Mouse (Mus musculus): ENCODE data around the gene Ms4a3. TPM values are rescaled to one million over a fixed set of nuclear protein-coding genes. Genes with fewer than 3 reads are reported as not detected.
A peak's percentile ranks its signal among the peaks of the same experiment; 100 is the strongest.

Ms4a3 gene
- total and polyA plus RNA-seq, 3 experiments, result not detected

DNA sequence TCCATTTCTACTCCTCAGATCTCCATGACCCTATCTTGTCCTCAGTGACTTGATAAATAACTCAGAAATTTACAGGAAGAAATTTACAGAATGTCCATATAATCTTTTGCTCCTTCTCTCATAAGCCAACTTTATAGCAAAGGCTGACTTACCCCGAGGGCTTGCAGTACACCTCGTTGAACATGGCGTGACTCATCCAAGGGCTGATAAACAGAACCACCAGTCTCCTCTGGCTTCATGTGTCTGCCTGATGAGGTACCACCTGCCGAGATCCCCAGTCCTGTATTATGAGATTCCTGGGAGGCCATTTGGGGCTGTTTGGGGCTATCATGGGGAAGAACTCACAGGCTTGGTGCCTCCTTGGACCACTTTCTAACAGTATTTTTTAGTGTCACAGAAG is 1.6 kb downstream of the Ms4a3 start:
- no peaks in the 10 kb centered on the region for H3K9me3 ChIP-seq (replicated peaks)
- no peaks in the 10 kb centered on the region for H3K27me3 ChIP-seq (ENCODE audit: insufficient read depth, low read length)
- TF ChIP-seq TAL1 (conservative IDR thresholded peaks at IDR 0.05; ENCODE audit: low read depth, low read length) (no peak), CTCF (IDR thresholded peaks at IDR 0.05; ENCODE audit: low read depth, low read length) (no peak), POLR2AphosphoS5 (IDR thresholded peaks at IDR 0.05; ENCODE audit: insufficient replicate concordance, low read depth, low read length) (no peak), GATA2 (IDR thresholded peaks at IDR 0.05; ENCODE audit: borderline replicate concordance, low read depth, low read length) (no peak), GATA1 (IDR thresholded peaks at IDR 0.05; ENCODE audit: borderline replicate concordance, low read length) (no peak)
- no peak for DNase-seq (ENCODE audit: low spot score)
- no peak overlapping the region for H3K4me3 ChIP-seq (ENCODE audit: low read depth, low read length)
- peaks cover 24% of the 10 kb centered on the region for H3K4me1 ChIP-seq (ENCODE audit: insufficient read depth, low read depth, low read length)
- ATAC-seq (ENCODE audit: extremely low read depth, insufficient number of reproducible peaks, low FRiP score, poor library complexity, severe bottlenecking), result no peak
- no peaks in the 10 kb centered on the region for H3K36me3 ChIP-seq (replicated peaks)

GRCm38 (mm10) chr19:11635572-11635971 is 5.1 kb downstream of the Ms4a3 start:
- ATAC-seq (ENCODE audit: extremely low read depth, insufficient number of reproducible peaks, low FRiP score, poor library complexity, severe bottlenecking) (peak; percentile 22; the same call in 1 of the 2 replicates), DNase-seq (ENCODE audit: low spot score) (no peak)
- H3K27me3 ChIP-seq (ENCODE audit: insufficient read depth, low read length), result no peaks in the 10 kb centered on the region

GRCm38 (mm10) chr19:11634330-11634729 is 6.3 kb downstream of the Ms4a3 start:
- DNase-seq (ENCODE audit: low spot score), result no peak
- no peaks in the 10 kb centered on the region for H3K36me3 ChIP-seq (replicated peaks)
- no peak for ATAC-seq (ENCODE audit: extremely low read depth, insufficient number of reproducible peaks, low FRiP score, poor library complexity, severe bottlenecking)
- no peak for TF ChIP-seq POLR2AphosphoS5 (IDR thresholded peaks at IDR 0.05; ENCODE audit: insufficient replicate concordance, low read depth, low read length)
- no peak for TF ChIP-seq CTCF (IDR thresholded peaks at IDR 0.05; ENCODE audit: low read depth, low read length)
- TF ChIP-seq GATA1 (IDR thresholded peaks at IDR 0.05; ENCODE audit: borderline replicate concordance, low read length), result no peak
- no peak for TF ChIP-seq TAL1 (conservative IDR thresholded peaks at IDR 0.05; ENCODE audit: low read depth, low read length)
- no peak for TF ChIP-seq GATA2 (IDR thresholded peaks at IDR 0.05; ENCODE audit: borderline replicate concordance, low read depth, low read length)
- no peak overlapping the region for H3K4me3 ChIP-seq (ENCODE audit: low read depth, low read length)
- H3K27me3 ChIP-seq (ENCODE audit: insufficient read depth, low read length), result no peaks in the 10 kb centered on the region
- H3K4me1 ChIP-seq (ENCODE audit: insufficient read depth, low read depth, low read length), result peaks cover 33% of the 10 kb centered on the region
- no peaks in the 10 kb centered on the region for H3K9me3 ChIP-seq (replicated peaks)

More at GRCm38 (mm10) chr19:11635572-11635971, 5.1 kb downstream of the Ms4a3 start:
- no peak overlapping the region for H3K4me3 ChIP-seq (ENCODE audit: low read depth, low read length)
- H3K9me3 ChIP-seq (replicated peaks), result no peaks in the 10 kb centered on the region
- H3K4me1 ChIP-seq (ENCODE audit: insufficient read depth, low read depth, low read length), result peaks cover 34% of the 10 kb centered on the region
- no peak for TF ChIP-seq TAL1 (conservative IDR thresholded peaks at IDR 0.05; ENCODE audit: low read depth, low read length)
- TF ChIP-seq GATA2 (IDR thresholded peaks at IDR 0.05; ENCODE audit: borderline replicate concordance, low read depth, low read length), result no peak
- TF ChIP-seq CTCF (IDR thresholded peaks at IDR 0.05; ENCODE audit: low read depth, low read length), result no peak
- TF ChIP-seq POLR2AphosphoS5 (IDR thresholded peaks at IDR 0.05; ENCODE audit: insufficient replicate concordance, low read depth, low read length), result no peak
- TF ChIP-seq GATA1 (IDR thresholded peaks at IDR 0.05; ENCODE audit: borderline replicate concordance, low read length), result no peak
- H3K36me3 ChIP-seq (replicated peaks), result no peaks in the 10 kb centered on the region

GRCm38 (mm10) chr19:11633732-11634131 is 6.9 kb downstream of the Ms4a3 start:
- TF ChIP-seq TAL1 (conservative IDR thresholded peaks at IDR 0.05; ENCODE audit: low read depth, low read length), result no peak
- no peak for TF ChIP-seq POLR2AphosphoS5 (IDR thresholded peaks at IDR 0.05; ENCODE audit: insufficient replicate concordance, low read depth, low read length)
- TF ChIP-seq GATA1 (IDR thresholded peaks at IDR 0.05; ENCODE audit: borderline replicate concordance, low read length), result no peak
- no peak for TF ChIP-seq CTCF (IDR thresholded peaks at IDR 0.05; ENCODE audit: low read depth, low read length)
- no peak for TF ChIP-seq GATA2 (IDR thresholded peaks at IDR 0.05; ENCODE audit: borderline replicate concordance, low read depth, low read length)
- Histone ChIP-seq H3K9me3 (replicated peaks) (no peaks in the 10 kb centered on the region), H3K4me3 (ENCODE audit: low read depth, low read length) (no peak overlapping the region), H3K4me1 (ENCODE audit: insufficient read depth, low read depth, low read length) (peaks cover 29% of the 10 kb centered on the region), H3K36me3 (replicated peaks) (no peaks in the 10 kb centered on the region), H3K27me3 (ENCODE audit: insufficient read depth, low read length) (no peaks in the 10 kb centered on the region)
- DNase-seq (ENCODE audit: low spot score) (no peak), ATAC-seq (ENCODE audit: extremely low read depth, insufficient number of reproducible peaks, low FRiP score, poor library complexity, severe bottlenecking) (no peak)

GRCm38 (mm10) chr19:11625231-11625630 is 15.4 kb downstream of the Ms4a3 start:
- Histone ChIP-seq H3K27me3 (ENCODE audit: insufficient read depth, low read length) (no peaks in the 10 kb centered on the region), H3K4me1 (ENCODE audit: insufficient read depth, low read depth, low read length) (peaks cover 30% of the 10 kb centered on the region), H3K9me3 (replicated peaks) (no peaks in the 10 kb centered on the region), H3K4me3 (ENCODE audit: low read depth, low read length) (no peak overlapping the region; the same call in 1 of the 2 replicates), H3K36me3 (replicated peaks) (no peaks in the 10 kb centered on the region)
- ATAC-seq (ENCODE audit: extremely low read depth, insufficient number of reproducible peaks, low FRiP score, poor library complexity, severe bottlenecking) (no peak; the same call in 1 of the 2 replicates), DNase-seq (ENCODE audit: low spot score) (no peak)
- TF ChIP-seq GATA1 (IDR thresholded peaks at IDR 0.05; ENCODE audit: borderline replicate concordance, low read length), result no peak
- peak; percentile 53 for TF ChIP-seq TAL1 (conservative IDR thresholded peaks at IDR 0.05; ENCODE audit: low read depth, low read length)

DNA sequence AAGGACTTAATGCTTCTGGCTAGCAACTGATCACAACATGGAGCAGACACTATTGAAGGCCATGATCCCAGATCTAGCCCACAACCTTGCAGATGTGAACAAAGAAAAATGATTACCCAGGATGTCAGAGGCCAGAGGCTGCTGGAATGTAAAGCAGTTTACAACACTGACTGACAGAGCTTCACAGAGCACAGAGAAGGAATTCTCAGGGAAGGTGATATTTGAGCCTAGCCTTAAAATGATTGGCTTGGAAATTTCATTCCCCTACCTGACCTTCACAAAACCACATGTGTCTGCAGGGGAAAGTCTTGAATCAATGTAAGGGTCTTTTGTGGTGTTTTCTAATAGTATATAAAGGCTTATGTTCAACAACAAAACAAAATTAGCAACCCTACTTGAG is 15.9 kb downstream of the Ms4a3 start:
- H3K27me3 ChIP-seq (ENCODE audit: insufficient read depth, low read length), result no peaks in the 10 kb centered on the region
- ATAC-seq (ENCODE audit: extremely low read depth, insufficient number of reproducible peaks, low FRiP score, poor library complexity, severe bottlenecking), result no peak
- peaks cover 32% of the 10 kb centered on the region for H3K4me1 ChIP-seq (ENCODE audit: insufficient read depth, low read depth, low read length)
- TF ChIP-seq GATA1 (IDR thresholded peaks at IDR 0.05; ENCODE audit: borderline replicate concordance, low read length) (no peak), TAL1 (conservative IDR thresholded peaks at IDR 0.05; ENCODE audit: low read depth, low read length) (no peak), POLR2AphosphoS5 (IDR thresholded peaks at IDR 0.05; ENCODE audit: insufficient replicate concordance, low read depth, low read length) (no peak), GATA2 (IDR thresholded peaks at IDR 0.05; ENCODE audit: borderline replicate concordance, low read depth, low read length) (no peak), CTCF (IDR thresholded peaks at IDR 0.05; ENCODE audit: low read depth, low read length) (no peak)
- H3K36me3 ChIP-seq (replicated peaks), result no peaks in the 10 kb centered on the region
- H3K4me3 ChIP-seq (ENCODE audit: low read depth, low read length), result no peak overlapping the region; the same call in 1 of the 2 replicates
- DNase-seq (ENCODE audit: low spot score), result no peak
- no peaks in the 10 kb centered on the region for H3K9me3 ChIP-seq (replicated peaks)

Data from G1E (cell line).